Mouse (Mus musculus) MEL (cell line): ENCODE measurements around the gene Tmbim6. TPM values are rescaled to one million over a fixed set of nuclear protein-coding genes. Genes with fewer than 3 reads are reported as not detected.

Experiments used
- DNase-seq: peaks from one replicate; pipeline ENCODE4 v3.0.0; 2011; ENCODE audit warnings: low read depth, low spot score
- H3K27ac ChIP-seq: 2 replicates; pipeline ENCODE4 v1.5.1; 2012; ENCODE audit warnings: low read depth, mild to moderate bottlenecking, control low read depth, low read length, moderate library complexity; ENCODE audit not compliant: control insufficient read depth
- H3K27me3 ChIP-seq, 2 experiments: fragments of 150-350 bp in 1 of 2; sonication (generic) in 1 of 2; 2 replicates each; pipeline ENCODE4 v1.6.1; 2012; ENCODE audit warnings: low read length in 2 of 2, mild to moderate bottlenecking in 2 of 2, improper control_type of control experiment in 1 of 2, moderate library complexity in 1 of 2; ENCODE audit not compliant: insufficient read depth in 2 of 2, control insufficient read depth in 1 of 2
- H3K36me3 ChIP-seq, 2 experiments: 2 replicates each; pipeline ENCODE4 v1.6.1; 2012 to 2014; ENCODE audit warnings: low read length in 2 of 2, improper control_type of control experiment in 1 of 2, inconsistent platforms in 1 of 2, mild to moderate bottlenecking in 1 of 2; ENCODE audit not compliant: insufficient read depth in 2 of 2, control insufficient read depth in 1 of 2
- H3K4me1 ChIP-seq, 2 experiments: fragments of 150-350 bp in 1 of 2; sonication (generic) in 1 of 2; 2 replicates each; pipeline ENCODE4 v1.6.1; 2012; ENCODE audit warnings: low read length in 2 of 2, improper control_type of control experiment in 1 of 2, mild to moderate bottlenecking in 1 of 2; ENCODE audit not compliant: insufficient read depth in 2 of 2, control insufficient read depth in 1 of 2
- H3K4me3 ChIP-seq, 2 experiments: fragments of 150-350 bp in 1 of 2; sonication (generic) in 1 of 2; 2 replicates each; pipeline ENCODE4 v1.5.1; 2012; ENCODE audit warnings: low read depth in 2 of 2, low read length in 2 of 2, mild to moderate bottlenecking in 2 of 2, moderate library complexity in 2 of 2, control low read depth in 1 of 2, improper control_type of control experiment in 1 of 2; ENCODE audit not compliant: control insufficient read depth in 1 of 2, insufficient read depth in 1 of 2
- H3K79me2 ChIP-seq: 2 replicates; pipeline ENCODE4 v1.6.1; 2012; ENCODE audit warnings: mild to moderate bottlenecking, low read length, moderate library complexity; ENCODE audit not compliant: control insufficient read depth, poor library complexity, insufficient read depth
- H3K9ac ChIP-seq: 2 replicates; pipeline ENCODE4 v1.6.1; 2012; ENCODE audit warnings: low read depth, mild to moderate bottlenecking, control low read depth, low read length, moderate library complexity; ENCODE audit not compliant: control insufficient read depth, poor library complexity, severe bottlenecking
- H3K9me3 ChIP-seq: fragments of 150-350 bp; sonication (generic); replicated peaks from 2 replicates; pipeline ENCODE4 v1.6.1; 2012; ENCODE audit warnings: mild to moderate bottlenecking, low read length, improper control_type of control experiment, moderate library complexity; ENCODE audit not compliant: insufficient read depth
- BHLHE40 ChIP-seq: IDR thresholded peaks from 2 replicates; pipeline ENCODE4 v1.6.1; 2012; ENCODE audit warnings: low read depth, mild to moderate bottlenecking, inconsistent platforms, low read length, improper control_type of control experiment, borderline replicate concordance
- E2F4 ChIP-seq: IDR thresholded peaks from 2 replicates; pipeline ENCODE4 v1.6.1; 2011; ENCODE audit warnings: low read depth, low read length, improper control_type of control experiment, borderline replicate concordance
- EP300 ChIP-seq, 2 experiments: IDR thresholded peaks; 2 replicates each; pipeline ENCODE4 v1.6.1; 2011; ENCODE audit warnings: improper control_type of control experiment in 2 of 2, low read length in 2 of 2, low read depth in 1 of 2, mild to moderate bottlenecking in 1 of 2
- ETS1 ChIP-seq: IDR thresholded peaks from 2 replicates; pipeline ENCODE4 v1.6.1; 2012; ENCODE audit warnings: low read depth, mild to moderate bottlenecking, inconsistent platforms, low read length, improper control_type of control experiment, moderate library complexity
- MAFK ChIP-seq: IDR thresholded peaks from 2 replicates; pipeline ENCODE4 v1.6.1; 2011; ENCODE audit warnings: low read depth, mild to moderate bottlenecking, low read length, improper control_type of control experiment, borderline replicate concordance
- MAX ChIP-seq: IDR thresholded peaks from 2 replicates; pipeline ENCODE4 v1.6.1; 2011; ENCODE audit warnings: low read length, improper control_type of control experiment
- NELFE ChIP-seq: IDR thresholded peaks from 2 replicates; pipeline ENCODE4 v1.6.1; 2011; ENCODE audit warnings: low read depth, low read length, improper control_type of control experiment
- NRF1 ChIP-seq: IDR thresholded peaks from 2 replicates; pipeline ENCODE4 v1.6.1; 2014; ENCODE audit warnings: low read depth, mild to moderate bottlenecking, inconsistent platforms, low read length, improper control_type of control experiment, moderate library complexity; ENCODE audit not compliant: poor library complexity, insufficient read depth, severe bottlenecking
- POLR2AphosphoS2 ChIP-seq: IDR thresholded peaks from 2 replicates; pipeline ENCODE4 v1.6.1; 2011; ENCODE audit warnings: low read length, improper control_type of control experiment
- POLR2AphosphoS5 ChIP-seq: IDR thresholded peaks from 2 replicates; pipeline ENCODE4 v1.6.1; 2012; ENCODE audit warnings: low read depth, borderline replicate concordance, mild to moderate bottlenecking, inconsistent platforms, low read length, moderate library complexity, mixed read lengths
- RAD21 ChIP-seq: IDR thresholded peaks from 2 replicates; pipeline ENCODE4 v1.6.1; 2011; ENCODE audit warnings: mild to moderate bottlenecking, low read depth, low read length, improper control_type of control experiment
- RCOR1 ChIP-seq: IDR thresholded peaks from 2 replicates; pipeline ENCODE4 v1.6.1; 2012; ENCODE audit warnings: low read depth, mild to moderate bottlenecking, inconsistent platforms, low read length, improper control_type of control experiment
- TBP ChIP-seq: IDR thresholded peaks from 2 replicates; pipeline ENCODE4 v1.8.0; 2011; ENCODE audit warnings: low read depth, low read length, improper control_type of control experiment
- TCF12 ChIP-seq: IDR thresholded peaks from 2 replicates; pipeline ENCODE4 v1.6.1; 2014; ENCODE audit warnings: low read depth, mild to moderate bottlenecking, inconsistent platforms, low read length, improper control_type of control experiment, moderate library complexity
- UBTF ChIP-seq: IDR thresholded peaks from 2 replicates; pipeline ENCODE4 v1.6.1; 2012; ENCODE audit warnings: low read depth, mild to moderate bottlenecking, inconsistent platforms, low read length, improper control_type of control experiment, moderate library complexity, borderline replicate concordance; ENCODE audit not compliant: insufficient read depth
- USF2 ChIP-seq, 2 experiments: IDR thresholded peaks; 2 replicates each; pipeline ENCODE4 v1.6.1; 2011 to 2012; ENCODE audit warnings: improper control_type of control experiment in 2 of 2, low read length in 2 of 2, borderline replicate concordance in 1 of 2, inconsistent platforms in 1 of 2, low read depth in 1 of 2, mild to moderate bottlenecking in 1 of 2; ENCODE audit not compliant: insufficient read depth in 1 of 2
- polyA plus RNA-seq, 2 experiments: library from polyadenylated mRNA; stranded (reverse) in 1 of 2; unstranded in 1 of 2; fragments of >175 nt in 1 of 2; fragments of >200 nt in 1 of 2; gene quantifications; 2 replicates each; pipeline versions ENCODE4 v1.2.1 to v1.2.4; 2012; ENCODE audit warnings: low replicate concordance in 2 of 2, low read depth in 1 of 2; ENCODE audit not compliant: insufficient read length in 2 of 2, insufficient read depth in 1 of 2, missing spikeins in 1 of 2
- total RNA-seq: library from RNA; depleted of rRNA; stranded (reverse); fragments of 300-350 nt; gene quantifications from 2 replicates; pipeline ENCODE4 v1.2.3, GENCODE M21; 2012

Gene Tmbim6
- total and polyA plus RNA-seq, 3 experiments: 243 to 339 TPM; not detected in 1

- Histone ChIP-seq H3K9me3 (no peaks in the 10 kb centered on the region), H3K9ac (no peak overlapping the region), H3K27me3 (peaks cover 44 to 85% of the 10 kb centered on the region in 2 experiments), H3K36me3 (no peaks in the 10 kb centered on the region), H3K27ac (no peak overlapping the region), H3K79me2 (no peaks in the 10 kb centered on the region), H3K4me1 (no peaks in the 10 kb centered on the region), H3K4me3 (no peak overlapping the region)
- no peak for DNase-seq
- TF ChIP-seq NRF1 (no peak), TCF12 (no peak), EP300 (IDR thresholded peaks at IDR 0.05; ENCODE audit: low read depth in 1 of 2, low read length in 2 of 2) (no peak), NELFE (no peak), BHLHE40 (no peak), POLR2AphosphoS2 (no peak), UBTF (no peak), RCOR1 (no peak), MAFK (no peak), TBP (no peak)
These were observed 33.7 kb upstream of the Tmbim6 start for GRCm38 (mm10) chr15:99358952-99359351.

- Histone ChIP-seq H3K9me3 (no peaks in the 10 kb centered on the region), H3K79me2 (no peaks in the 10 kb centered on the region), H3K27ac (no peak overlapping the region), H3K27me3 (peaks cover 24 to 67% of the 10 kb centered on the region in 2 experiments), H3K9ac (no peak overlapping the region), H3K4me1 (no peaks in the 10 kb centered on the region), H3K36me3 (no peaks in the 10 kb centered on the region), H3K4me3 (no peak overlapping the region)
- no peak for TF ChIP-seq ETS1
- TF ChIP-seq MAX: no peak
- no peak for TF ChIP-seq USF2 (IDR thresholded peaks at IDR 0.05; ENCODE audit: borderline replicate concordance in 1 of 2, insufficient read depth in 1 of 2, low read depth in 1 of 2, low read length in 2 of 2)
- TF ChIP-seq E2F4: no peak
- no peak for TF ChIP-seq POLR2AphosphoS5
- TF ChIP-seq RAD21: no peak
- no peak for DNase-seq
These were observed 28.6 kb upstream of the Tmbim6 start for GRCm38 (mm10) chr15:99364022-99364530.
